Mouse (Mus musculus) lung, postnatal 36 days (tissue): ENCODE results near the gene Zbtb46.

Source experiments
- DNase-seq: peaks from one replicate; pipeline ENCODE4 v3.0.0; 2022; ENCODE audit warnings: mixed read lengths

Zbtb46 gene

DNA sequence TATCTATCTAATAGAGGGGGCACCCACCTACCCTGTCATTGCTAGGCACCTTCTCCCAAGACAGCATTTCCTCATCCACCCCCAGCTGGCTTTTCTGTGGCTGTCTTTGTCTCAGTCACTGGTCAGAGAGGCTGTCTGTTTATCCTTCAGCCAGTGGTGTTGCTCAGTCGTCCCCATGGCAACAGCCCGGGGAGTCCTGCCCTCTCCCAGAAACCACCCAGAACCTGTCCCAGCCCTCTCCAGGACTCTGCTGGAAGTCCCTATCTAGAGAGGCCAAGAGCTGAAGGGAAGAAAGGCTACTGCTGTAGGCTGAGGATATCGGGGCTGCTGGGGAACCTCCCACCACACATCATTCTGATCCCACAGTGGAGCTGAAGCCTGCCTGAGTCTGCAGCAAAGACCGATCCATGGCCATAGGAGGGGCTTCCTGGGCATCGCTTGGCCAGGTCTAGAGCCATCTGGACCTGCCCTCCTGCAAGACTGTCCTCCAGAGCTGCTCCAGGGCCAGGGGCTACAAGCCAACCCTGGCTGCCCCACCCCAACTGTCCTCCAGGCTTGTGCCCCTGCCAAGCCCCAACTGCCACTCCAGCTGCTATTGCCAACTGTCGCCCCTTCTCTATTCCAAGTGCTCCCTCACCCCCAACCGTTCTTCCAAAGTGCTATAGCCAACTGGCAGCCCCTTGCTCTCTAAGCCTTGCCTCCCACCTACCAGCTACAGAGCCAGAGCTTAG lies 3.9 kb upstream of the Zbtb46 start:
- DNase-seq: peak; percentile 83

DNA sequence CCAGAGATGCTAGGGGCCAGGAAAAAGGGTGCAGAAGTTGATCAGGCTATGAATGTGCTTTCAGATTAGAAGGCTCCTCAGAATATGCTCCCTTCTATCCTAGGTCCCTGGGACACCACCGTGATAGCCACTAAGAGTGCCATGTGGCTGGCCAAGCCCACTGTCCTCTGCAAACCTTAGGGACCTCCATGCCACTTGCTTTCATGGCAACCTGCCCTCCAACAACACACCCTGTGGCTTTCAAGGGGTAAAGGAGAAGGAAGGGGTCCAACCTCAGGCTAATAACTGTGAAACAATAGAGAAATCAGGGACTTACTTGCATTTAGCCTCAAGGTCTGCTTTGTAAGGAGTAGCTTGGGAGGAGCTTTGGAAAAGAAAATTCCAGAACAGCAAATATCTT lies 3.4 kb upstream of the Zbtb46 start:
- DNase-seq: no peak

DNA sequence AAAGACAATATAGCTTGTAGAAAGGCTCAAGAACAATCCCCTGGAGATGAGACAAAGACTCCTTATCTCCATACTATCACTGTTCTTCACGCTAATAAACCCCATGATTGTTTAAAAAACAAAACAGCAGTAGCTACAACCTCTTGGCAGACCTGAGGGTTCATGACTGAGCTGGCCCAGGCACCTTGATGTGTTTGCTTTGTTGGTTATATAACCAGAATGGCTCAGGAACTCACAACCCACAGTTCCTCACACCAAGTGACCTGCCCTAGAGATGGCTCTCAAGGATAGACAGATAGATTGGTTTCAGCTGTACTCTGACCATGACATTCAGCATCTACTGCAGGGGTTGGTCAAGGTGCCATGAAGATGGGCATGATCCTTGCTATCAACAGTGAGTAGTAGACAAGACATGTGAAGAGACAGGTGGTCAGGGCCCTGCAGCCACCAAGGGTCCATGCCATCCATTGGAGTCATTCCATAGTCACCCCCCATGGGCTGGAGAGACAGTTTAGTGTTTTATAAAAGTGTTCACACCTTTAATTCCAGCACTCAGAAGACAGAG lies 2.4 kb upstream of the Zbtb46 start:
- no peak for DNase-seq

DNA sequence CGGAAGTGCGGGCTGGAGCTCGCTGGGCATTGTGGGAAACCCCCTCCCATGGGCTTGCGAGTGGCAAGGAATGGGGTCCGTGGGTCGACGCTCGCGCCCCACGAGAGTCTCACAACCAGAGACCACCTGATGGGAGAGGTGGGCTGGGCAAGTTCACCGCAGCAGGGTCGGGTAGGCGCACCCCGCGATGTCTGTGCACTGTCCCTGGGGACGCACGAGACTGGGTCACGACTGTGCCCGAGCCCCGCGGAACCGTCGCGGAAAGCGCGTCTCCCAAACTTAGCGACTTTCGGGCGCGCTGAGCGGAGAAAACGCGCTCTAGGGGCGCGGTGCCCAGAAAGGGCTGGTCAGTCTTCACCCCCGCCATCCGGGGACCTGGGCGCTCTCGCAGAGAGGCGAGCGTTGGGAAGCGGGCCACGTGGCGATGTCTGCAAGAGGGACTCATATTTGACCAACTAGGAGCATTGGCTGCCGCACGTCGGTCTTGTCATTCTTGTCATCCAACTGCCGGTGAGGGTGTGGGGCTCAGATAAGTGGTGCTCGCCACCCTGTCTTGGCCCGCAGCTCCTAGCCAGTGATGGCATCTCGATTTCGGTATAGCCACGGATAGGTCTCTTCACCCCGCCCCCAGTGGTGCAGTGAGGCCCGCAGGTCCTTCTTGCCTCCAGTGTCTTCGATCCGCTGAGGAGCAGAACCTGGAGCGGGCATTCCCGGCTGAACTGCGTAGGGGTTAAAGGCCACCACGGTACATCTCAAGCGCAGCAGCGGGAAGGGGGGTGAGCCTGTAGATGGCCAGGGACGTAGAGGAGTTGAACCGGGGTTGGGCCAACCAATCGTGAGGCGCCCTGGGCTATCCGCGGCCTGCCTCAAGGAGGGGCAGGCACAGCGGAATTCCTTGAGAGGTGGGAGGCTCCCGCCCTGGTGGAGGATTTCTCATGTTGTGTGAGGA lies 721 bp upstream of the Zbtb46 start:
- DNase-seq: peak; percentile 77

DNA sequence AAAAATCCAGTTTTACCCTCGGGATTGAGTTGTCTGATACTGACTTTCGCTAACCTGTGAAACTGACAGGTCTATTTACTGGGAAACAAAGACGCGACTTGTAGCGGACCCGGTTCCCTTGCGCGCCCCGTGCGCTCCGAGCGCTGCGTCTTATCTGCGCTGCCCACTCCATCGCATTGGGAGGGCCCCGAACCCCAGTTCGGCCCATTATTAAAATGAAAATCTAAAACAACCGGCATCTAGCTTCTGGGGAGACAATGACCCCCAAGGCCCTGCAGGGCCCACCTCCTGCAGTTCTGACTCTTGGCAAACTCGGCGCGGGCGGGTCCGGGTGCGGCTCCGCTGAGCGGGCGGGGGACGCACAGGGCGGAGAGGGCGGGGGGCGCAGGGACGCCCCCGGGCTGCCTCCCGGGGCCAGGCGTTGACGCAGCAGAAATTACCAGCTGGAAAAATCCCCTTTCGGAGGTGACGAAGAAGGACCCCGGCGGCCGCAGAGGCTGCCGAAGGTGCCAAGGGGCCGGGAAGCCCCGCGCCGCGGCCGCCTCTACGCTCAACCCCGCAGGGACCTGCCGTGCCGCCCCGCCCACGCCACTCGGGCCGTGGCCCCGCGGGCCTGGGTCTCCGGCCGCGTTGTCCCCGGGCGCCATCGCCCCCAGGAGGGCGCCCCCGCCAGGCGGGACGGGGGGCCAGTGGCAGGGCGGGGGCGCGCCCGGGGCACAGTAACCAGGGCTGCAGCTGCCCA lies 644 bp downstream of the Zbtb46 start:
- peak; percentile 44 for DNase-seq

DNA sequence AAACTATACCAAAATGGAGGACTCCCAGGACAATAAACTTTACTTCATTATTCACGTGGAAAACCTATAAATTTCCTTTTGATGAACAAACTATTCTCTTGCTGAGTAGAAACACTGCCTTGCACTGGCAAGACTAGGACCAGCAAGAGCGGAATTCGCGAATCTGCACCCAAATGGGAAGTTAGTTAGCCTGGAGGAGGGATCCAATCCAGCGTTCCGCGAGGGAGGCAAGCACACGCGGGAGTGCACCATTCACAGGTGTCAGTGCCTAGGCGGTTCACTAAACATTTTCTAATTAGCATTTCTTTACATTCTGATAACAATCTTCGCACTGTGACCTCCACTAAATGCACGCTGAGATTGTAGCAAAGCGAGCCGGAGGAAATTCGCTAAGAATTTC lies 1.4 kb downstream of the Zbtb46 start:
- DNase-seq: peak; percentile 24

DNA sequence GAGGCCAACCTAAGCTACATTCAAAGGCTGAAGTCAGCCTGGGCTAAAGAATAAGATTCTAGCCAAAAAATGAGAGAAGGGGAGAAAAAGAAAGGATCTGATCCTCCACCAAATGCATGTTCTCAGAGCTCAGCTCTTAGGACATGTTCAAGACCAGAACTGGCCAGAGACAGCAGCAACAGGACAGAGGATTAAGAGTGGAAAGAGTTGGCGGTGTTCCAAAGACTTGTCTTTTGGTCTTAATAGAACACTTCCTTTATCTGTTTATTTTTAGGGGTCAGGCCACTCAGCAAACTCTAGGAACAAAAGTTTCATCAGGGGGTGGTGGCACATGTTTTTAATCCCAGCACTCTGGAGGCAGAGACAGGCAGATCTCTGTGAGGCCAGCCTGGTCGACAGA lies 3.3 kb downstream of the Zbtb46 start:
- DNase-seq: peak; percentile 69

DNA sequence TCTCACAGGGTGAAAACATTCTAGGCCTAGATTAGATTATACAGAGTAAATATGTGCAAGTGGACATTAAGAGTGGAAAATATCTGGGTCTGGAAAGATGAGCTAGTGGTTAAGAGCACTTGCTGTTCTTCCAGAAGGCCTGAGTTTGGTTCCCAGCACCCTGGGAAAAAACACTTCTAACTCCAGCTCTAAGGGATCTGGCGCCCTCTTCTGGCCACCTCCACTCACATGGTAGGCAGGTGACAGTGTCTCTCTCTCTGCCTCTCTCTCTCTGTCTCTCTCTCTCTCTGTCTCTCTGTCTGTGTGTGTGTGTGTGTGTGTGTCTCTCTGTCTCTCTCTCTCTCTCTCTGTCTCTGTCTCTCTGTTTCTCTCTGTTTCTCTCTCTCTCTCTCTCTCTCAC lies 6.0 kb downstream of the Zbtb46 start:
- DNase-seq: no peak

DNA sequence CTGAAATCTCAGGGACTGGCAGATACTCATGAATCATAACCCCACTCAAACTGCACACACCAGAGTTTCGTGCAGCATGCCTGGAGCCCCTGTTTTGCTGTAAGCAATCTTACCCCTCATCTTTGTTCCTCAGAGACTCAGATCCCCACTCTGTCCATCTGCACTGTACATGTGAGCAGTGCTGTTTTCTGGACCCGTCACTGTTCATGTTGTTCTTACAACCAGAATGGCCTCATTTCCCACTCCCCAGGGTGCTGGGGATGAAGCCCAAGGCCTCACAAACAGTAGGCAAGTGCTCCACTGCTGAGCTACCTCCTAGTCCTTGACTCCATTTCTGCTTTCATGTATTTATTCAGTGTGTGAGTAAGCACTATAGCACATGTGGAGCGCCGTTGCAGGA lies 7.0 kb downstream of the Zbtb46 start:
- no peak for DNase-seq

DNA sequence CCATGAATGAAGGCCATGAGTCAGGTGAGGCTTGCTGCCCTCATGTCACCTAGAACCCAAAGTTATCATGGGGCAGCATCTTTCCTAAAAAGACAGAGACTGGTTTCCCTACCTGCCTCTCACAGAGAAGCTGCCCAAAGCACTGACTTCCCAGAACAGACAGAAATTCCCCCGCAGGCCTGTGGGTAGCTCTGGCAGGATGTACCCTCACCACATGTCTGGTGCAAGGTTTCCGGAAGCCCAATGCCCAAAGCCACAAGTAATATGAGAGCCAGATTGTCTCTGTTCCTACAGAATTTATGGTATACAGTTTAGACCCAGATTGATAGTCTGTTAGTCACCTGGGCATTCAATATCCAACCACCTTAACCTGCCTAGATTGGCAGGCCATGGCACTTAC lies 16.2 kb downstream of the Zbtb46 start:
- DNase-seq: no peak

DNA sequence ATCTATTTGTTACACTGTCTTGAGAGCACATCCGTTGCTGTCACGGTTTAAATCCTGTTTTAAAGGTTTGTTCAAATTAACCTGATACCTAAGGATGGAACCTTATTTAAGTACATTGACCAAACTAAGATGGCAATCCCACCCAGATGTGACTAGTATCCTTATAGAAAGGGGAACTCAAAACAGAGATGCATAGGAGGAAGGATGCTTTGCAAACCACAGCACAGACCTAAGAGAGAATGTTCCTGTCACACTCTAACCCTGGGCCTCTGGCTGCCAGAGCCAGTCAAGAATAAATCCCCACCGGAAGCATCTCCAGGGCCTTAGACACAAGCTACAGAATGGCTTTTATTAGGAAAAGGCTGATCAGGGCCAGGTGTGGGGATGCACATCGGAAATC lies 21.1 kb downstream of the Zbtb46 start:
- no peak for DNase-seq

DNA sequence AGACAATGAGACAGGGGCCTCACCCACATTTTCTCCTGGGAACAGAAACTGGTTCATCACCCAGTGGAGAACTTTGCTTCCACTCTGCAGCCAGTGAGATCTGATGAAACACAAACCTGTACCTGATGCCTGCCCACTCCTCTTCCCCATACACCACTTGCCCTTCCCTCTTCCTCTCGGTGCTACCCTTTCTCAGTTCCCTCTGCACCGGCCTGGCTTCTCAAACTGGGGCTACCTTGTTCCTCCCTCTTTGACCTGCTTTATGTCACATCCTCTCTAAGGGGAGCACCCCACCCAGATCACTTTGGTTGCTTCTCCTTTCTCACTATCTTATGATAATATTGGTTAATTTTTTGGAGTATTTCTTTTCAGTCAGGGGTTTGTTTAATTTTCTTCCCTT lies 23.0 kb downstream of the Zbtb46 start:
- peak; percentile 16 for DNase-seq

DNA sequence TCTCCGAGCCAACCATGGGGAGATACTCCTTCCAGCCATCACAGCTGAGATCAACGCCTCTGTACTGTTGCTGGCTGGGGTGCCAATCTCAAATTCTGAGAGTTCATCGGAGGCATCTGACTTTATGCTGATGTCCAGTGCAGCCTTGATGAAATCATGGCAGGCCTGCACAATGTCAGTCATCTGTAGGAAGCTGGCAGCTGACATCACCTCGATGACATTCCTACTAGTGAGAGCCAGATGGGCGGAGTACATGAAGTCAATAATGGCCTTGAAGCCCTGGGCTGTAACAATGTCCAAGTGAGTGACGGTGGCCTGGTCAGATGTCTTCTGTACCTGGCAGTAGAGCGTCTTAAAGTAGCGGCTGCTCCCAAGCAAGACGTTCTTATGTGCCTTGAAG lies 35.4 kb downstream of the Zbtb46 start:
- DNase-seq: peak; percentile 13

DNA sequence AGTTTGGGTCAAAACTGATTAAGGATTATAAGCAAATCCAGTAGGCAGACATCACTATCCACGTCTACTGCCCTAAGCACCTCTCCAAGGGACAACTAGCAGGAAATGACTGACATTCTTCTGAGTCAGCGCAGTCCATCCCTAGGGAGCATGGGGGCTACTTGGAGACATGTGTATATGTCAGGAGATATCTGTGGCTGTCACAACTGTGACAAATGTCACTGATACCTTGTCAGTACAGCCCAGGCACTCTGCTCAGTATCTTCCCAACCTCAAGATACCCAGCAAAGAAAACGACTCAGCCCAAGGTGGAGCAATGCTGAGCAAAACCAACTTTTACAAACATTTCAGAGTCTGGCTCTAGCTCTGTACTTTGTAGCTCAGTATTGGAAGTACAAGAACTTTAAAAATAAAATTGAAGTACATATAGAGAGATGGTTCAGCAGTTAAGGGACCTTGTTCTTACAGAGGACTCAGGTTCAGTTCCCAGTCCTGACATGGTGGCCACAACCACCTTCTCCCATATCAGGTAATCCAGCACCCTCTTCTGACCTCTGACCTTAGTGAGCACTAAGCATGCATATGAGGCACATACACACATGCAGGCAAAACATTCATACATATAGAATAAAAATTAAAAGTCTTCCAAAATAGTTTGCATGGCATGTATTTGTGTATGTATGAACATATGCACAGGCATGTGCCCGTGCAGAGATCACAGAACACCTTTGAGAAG lies 38.2 kb downstream of the Zbtb46 start:
- DNase-seq: no peak

DNA sequence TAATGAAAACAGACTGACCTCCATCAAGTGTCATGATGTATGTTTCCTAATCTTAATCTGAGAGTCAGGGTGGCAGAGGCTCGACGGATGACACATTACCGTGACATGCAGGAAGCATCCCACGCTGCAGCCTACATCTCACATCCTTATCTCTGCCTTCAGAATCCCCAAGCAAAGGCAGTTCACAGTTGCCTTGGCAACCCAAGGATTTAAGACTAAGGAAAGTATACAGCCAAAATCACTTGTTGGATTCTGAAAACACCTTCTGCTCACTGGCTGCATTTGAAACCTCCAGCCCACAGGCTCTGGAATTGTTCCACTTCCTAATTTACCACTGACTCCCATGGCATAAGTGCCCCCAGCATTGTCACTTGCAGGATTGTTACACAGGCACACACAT lies 38.8 kb downstream of the Zbtb46 start:
- DNase-seq: no peak

DNA sequence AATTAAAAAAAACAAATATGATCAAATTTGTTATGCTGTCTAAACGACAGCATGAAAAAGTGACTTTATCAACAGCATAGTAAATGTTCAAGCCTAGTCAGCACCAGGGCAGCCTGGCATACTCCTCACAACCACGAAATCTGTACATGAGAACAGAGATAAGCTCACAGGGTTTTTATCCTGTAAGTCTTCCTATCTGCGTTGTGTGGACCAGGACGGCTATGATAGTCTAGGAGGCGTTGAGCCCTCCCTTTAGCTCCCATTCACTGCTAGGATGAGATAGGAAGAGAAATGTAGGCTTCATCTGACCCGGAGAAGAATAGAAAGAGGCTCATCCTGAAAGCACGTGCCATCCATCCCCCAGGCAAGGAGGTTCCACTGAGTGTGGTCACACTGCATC lies 39.9 kb downstream of the Zbtb46 start:
- DNase-seq: no peak

DNA sequence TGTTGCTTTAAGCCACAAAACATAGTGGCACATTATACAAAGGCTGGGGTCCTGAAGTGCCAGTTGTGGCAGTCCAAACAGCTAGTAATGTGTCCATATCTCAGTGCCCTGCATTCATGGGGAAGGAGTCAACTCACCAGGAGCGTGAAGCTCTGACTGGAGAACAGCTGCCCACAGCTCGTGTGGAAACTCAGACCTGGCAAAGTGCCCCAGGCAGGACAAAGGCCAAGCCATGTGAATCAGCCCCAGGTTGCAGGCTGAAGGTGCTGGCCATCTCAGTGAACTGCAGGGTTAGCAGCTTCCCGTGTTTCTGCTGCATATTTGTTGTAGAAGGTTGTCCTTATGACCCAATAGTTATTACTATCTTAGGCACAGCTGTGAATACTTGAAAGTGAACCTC lies 43.3 kb downstream of the Zbtb46 start:
- peak; percentile 48 for DNase-seq

DNA sequence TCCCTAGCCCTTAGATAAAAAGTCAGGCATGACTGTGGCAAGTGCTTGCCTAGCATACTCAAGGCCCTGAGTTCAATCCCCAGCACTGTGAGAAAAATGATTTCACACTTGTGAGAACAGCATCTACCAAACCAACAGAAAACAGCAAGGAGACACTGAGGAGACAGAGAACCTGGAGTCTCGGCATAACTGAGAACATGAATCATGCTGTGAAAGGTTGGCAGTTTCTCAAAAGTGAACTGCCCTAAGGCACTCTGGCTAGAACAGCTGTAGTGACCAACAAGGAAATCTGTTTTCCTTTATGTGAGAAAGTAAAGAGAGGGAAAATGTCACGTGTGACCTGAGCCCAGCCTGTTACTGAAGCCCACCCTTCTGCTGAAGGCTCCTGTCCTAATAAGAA lies 46.1 kb downstream of the Zbtb46 start:
- DNase-seq: no peak

DNA sequence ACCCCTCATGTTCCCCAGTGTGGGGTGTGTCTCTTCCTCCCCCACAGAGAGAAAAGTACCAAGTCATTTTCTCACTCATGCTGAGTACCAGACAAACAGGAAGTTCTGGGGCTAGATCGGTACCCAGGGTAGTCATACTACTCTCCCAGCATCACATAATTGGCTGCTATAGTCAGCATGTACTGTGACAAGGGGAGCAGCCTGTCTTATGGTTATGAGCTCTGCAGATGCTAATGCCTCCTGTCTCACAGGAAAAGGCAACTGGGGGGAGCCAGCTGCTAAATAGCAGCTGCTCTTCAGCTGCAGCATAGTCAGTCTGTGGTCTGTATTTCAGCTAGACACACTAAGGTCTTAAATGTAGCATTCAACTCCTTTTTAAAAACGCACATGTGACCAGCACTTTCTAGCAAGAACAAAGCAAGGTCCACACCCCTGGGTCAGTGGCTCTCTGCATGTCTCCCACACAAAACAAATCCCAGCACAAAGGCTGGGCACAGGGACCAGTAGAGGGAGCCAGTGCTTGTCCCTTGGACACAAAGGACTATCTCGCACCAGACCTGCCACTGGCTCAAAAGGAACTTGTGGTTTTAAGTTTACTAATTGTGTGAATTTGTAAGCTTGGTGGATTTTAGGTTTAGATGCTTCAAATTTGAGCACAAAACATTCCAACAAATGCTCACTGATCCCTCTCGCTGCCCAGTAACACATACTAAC lies 48.3 kb downstream of the Zbtb46 start:
- peak; percentile 85 for DNase-seq

DNA sequence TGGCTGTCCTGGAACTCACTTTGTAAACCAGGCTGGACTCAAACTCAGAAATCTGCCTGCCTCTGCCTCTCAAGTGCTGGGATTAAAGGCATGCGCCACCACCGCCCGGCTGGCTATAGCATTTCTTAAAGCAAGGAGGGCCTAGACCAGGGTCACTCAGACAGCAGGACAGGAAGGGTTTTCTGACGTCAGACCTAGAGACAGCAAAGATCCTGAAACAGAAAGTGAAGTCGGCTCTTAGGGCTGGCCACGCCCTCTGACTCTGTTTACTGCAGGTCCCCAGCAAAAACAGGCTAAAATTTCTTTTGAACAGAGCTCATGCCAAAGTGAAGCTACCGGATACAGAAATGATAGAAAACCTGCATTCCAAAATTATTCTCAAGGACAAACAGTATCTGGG lies 49.6 kb downstream of the Zbtb46 start:
- no peak for DNase-seq

DNA sequence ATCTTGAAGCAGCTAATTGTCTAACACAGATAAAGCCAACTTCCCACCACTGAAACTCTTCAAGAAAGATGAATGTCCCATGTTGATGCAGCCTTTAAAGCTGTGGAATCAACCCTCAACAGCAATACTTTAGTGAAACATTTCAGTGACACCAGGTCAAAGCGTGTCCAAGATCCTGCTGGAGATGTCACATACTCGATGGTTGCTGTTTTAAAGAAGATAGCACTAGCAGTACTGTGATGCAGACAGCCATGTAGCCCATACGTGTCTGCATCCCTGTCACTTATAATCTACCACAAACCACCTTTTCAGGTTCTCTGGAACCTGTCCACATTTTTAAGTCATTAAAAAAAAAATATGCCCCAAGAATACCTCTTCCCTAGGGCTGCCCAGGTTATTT lies 55.5 kb downstream of the Zbtb46 start:
- DNase-seq: no peak

DNA sequence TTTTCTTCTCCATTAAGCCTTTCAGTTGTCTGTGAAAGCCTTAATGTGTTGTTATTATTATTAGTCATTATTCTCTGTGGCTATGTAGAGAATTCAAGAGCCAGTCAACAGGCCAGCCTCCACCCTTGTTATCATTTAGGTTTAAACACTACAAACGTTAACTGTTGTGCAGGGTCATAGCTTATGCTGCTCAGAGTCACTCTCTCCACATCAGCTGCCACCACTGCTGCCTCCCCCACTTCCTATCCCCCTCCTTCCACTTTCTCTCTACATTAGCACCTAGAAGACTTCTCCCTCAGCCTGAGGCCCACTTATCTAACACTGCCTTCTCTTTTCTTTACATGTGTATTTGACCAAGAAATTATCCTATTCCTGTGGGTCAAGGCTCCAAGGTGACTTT lies 57.7 kb downstream of the Zbtb46 start:
- no peak for DNase-seq
